Mouse (Mus musculus): ENCODE data around the gene Sys1. TPM values are rescaled to one million over a fixed set of nuclear protein-coding genes. Genes with fewer than 3 reads are reported as not detected.

Sys1 gene
- polyA plus RNA-seq, 1 experiment from 2014 or later = 24.5 TPM

DNA sequence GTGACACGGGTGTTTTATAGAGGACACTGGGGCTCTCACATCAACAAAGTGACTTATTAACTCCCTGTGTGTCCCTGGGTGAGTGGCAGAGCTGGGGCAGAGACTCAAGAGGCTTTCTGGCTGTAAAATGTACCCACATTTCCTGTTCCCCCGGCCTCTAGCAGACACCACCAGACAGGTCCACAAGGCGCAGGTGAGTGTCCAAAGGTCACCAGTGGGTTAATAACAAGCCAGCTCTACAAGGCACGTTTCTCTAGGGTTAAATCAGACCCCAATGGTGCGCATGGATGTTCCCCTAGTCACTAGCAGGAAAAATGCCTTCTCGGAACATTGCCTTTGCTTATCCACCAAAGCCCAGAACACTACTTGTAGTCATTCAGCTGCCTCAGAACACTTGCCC is 19.1 kb upstream of the Sys1 start:
- Histone ChIP-seq H3K4me1 (ENCODE audit: control insufficient read depth, low read depth, low read length) (peaks cover 2% of the 10 kb centered on the region), H3K9ac (ENCODE audit: low read depth, low read length) (no peak overlapping the region), H3K4me2 (ENCODE audit: low read depth, low read length) (peak overlapping the region; percentile 36), H3K9me3 (replicated peaks; ENCODE audit: control insufficient read depth, low read length) (no peaks in the 10 kb centered on the region), H3K27me3 (ENCODE audit: control insufficient read depth, insufficient read depth, low read depth, low read length) (peaks cover 8% of the 10 kb centered on the region), H3K27ac (ENCODE audit: low read length) (peak overlapping the region; percentile 65), H3K4me3 (ENCODE audit: low read depth, low read length) (no peak overlapping the region; the same call in 1 of the 2 replicates), H3K36me3 (ENCODE audit: control insufficient read depth, insufficient read depth) (no peaks in the 10 kb centered on the region)
- ATAC-seq (ENCODE audit: low read depth) = peak; percentile 23; the same call in 1 of the 2 replicates
- WGBS (ENCODE audit: insufficient replicate concordance) = 31% methylated on average over 6 of the region's 6 CpGs

DNA sequence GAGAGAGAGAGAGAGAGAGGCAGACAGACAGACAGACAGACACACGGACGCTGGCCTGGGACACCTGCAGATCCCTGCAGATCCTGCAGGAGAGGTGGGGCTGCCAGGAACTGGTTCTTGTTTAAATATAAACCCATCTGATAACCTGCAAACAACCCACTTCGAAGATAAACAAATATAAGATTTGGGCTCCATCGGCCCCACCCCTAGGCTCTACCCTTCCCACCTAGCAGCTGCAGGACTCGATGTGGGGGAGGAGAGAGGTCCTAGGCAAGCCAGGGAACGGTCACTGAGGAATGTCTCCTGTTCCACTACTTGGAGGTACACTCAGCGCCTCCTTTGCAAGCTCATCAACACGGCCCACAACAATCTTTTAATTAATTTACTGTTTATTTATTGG is 18.5 kb upstream of the Sys1 start:
- Histone ChIP-seq H3K9me3 (replicated peaks; ENCODE audit: control insufficient read depth, low read length) (no peaks in the 10 kb centered on the region), H3K9ac (ENCODE audit: low read depth, low read length) (no peak overlapping the region), H3K27ac (ENCODE audit: low read length) (no peak overlapping the region; the same call in none of the 2 replicates), H3K36me3 (ENCODE audit: control insufficient read depth, insufficient read depth) (no peaks in the 10 kb centered on the region), H3K4me2 (ENCODE audit: low read depth, low read length) (peak overlapping the region; percentile 12; the same call in 1 of the 2 replicates), H3K4me1 (ENCODE audit: control insufficient read depth, low read depth, low read length) (peaks cover 2% of the 10 kb centered on the region; the same call in 1 of the 2 replicates), H3K4me3 (ENCODE audit: low read depth, low read length) (no peak overlapping the region; the same call in 1 of the 2 replicates), H3K27me3 (ENCODE audit: control insufficient read depth, insufficient read depth, low read depth, low read length) (peaks cover 14% of the 10 kb centered on the region)
- WGBS (ENCODE audit: insufficient replicate concordance) = 36% methylated on average over 8 of the region's 8 CpGs
- peak; percentile 33 for ATAC-seq (ENCODE audit: low read depth)

GRCm38 (mm10) chr2:164439001-164439421 is 17.8 kb upstream of the Sys1 start:
- H3K4me1 ChIP-seq (ENCODE audit: control insufficient read depth, low read depth, low read length) = peaks cover 2% of the 10 kb centered on the region; the same call in 1 of the 2 replicates
- 46% methylated on average over 3 of the region's 3 CpGs for WGBS (ENCODE audit: insufficient replicate concordance)
- ATAC-seq (ENCODE audit: low read depth) = no peak
- H3K27ac ChIP-seq (ENCODE audit: low read length) = no peak overlapping the region
- H3K9ac ChIP-seq (ENCODE audit: low read depth, low read length) = no peak overlapping the region
- H3K36me3 ChIP-seq (ENCODE audit: control insufficient read depth, insufficient read depth) = no peaks in the 10 kb centered on the region
- H3K4me2 ChIP-seq (ENCODE audit: low read depth, low read length) = 0 out of 2 replicates have a peak overlapping the region, but pooled peaks have one; percentile 12
- peaks cover 21% of the 10 kb centered on the region for H3K27me3 ChIP-seq (ENCODE audit: control insufficient read depth, insufficient read depth, low read depth, low read length)
- H3K9me3 ChIP-seq (replicated peaks; ENCODE audit: control insufficient read depth, low read length) = no peaks in the 10 kb centered on the region
- H3K4me3 ChIP-seq (ENCODE audit: low read depth, low read length) = no peak overlapping the region

- no peaks in the 10 kb centered on the region for H3K9me3 ChIP-seq (replicated peaks; ENCODE audit: control insufficient read depth, low read length)
- no peaks in the 10 kb centered on the region; the same call in none of the 2 replicates for H3K4me1 ChIP-seq (ENCODE audit: control insufficient read depth, low read depth, low read length)
- no peak overlapping the region for H3K27ac ChIP-seq (ENCODE audit: low read length)
- no peaks in the 10 kb centered on the region for H3K36me3 ChIP-seq (ENCODE audit: control insufficient read depth, insufficient read depth)
- peak overlapping the region; percentile 43; the same call in 1 of the 2 replicates for H3K4me2 ChIP-seq (ENCODE audit: low read depth, low read length)
- no peak for ATAC-seq (ENCODE audit: low read depth)
- WGBS (ENCODE audit: insufficient replicate concordance) = 59% methylated on average over 5 of the region's 5 CpGs
- peaks cover 21% of the 10 kb centered on the region for H3K27me3 ChIP-seq (ENCODE audit: control insufficient read depth, insufficient read depth, low read depth, low read length)
- H3K9ac ChIP-seq (ENCODE audit: low read depth, low read length) = no peak overlapping the region
- H3K4me3 ChIP-seq (ENCODE audit: low read depth, low read length) = peak overlapping the region; percentile 13; the same call in 1 of the 2 replicates
Measured at GRCm38 (mm10) chr2:164440314-164440713, 16.4 kb upstream of the Sys1 start.

- Histone ChIP-seq H3K9me3 (replicated peaks; ENCODE audit: control insufficient read depth, low read length) (no peaks in the 10 kb centered on the region), H3K36me3 (ENCODE audit: control insufficient read depth, insufficient read depth) (no peaks in the 10 kb centered on the region), H3K27ac (ENCODE audit: low read length) (no peak overlapping the region), H3K4me2 (ENCODE audit: low read depth, low read length) (peak overlapping the region; percentile 43), H3K4me1 (ENCODE audit: control insufficient read depth, low read depth, low read length) (no peaks in the 10 kb centered on the region; the same call in none of the 2 replicates), H3K27me3 (ENCODE audit: control insufficient read depth, insufficient read depth, low read depth, low read length) (peaks cover 21% of the 10 kb centered on the region), H3K9ac (ENCODE audit: low read depth, low read length) (peak overlapping the region; percentile 27; the same call in 1 of the 2 replicates), H3K4me3 (ENCODE audit: low read depth, low read length) (peak overlapping the region; percentile 57)
- WGBS (ENCODE audit: insufficient replicate concordance) = 7% methylated on average over 8 of the region's 8 CpGs
- no peak for ATAC-seq (ENCODE audit: low read depth)
Measured at GRCm38 (mm10) chr2:164441155-164441554, 15.6 kb upstream of the Sys1 start.

DNA sequence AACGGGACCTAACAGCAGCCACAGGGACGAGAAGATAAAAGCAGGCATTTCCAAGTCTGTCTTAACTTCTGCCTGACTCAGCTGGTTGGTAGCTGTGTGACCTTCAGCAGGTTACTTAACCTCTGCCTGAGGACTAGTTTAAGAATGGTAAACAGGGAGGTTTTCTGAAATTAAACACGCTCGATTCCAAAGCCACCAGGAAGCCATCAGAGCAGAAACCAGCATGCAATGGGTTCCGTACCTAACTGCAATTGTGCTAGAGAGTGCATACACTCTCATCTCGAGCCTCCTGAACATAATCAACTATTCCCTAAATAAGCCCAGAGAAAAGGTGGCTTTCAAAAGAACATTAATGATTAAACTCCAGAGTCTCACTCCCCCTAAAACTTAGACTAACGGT is 15.0 kb upstream of the Sys1 start:
- H3K36me3 ChIP-seq (ENCODE audit: control insufficient read depth, insufficient read depth) = no peaks in the 10 kb centered on the region
- ATAC-seq (ENCODE audit: low read depth) = no peak
- peak overlapping the region; percentile 54; the same call in 1 of the 2 replicates for H3K9ac ChIP-seq (ENCODE audit: low read depth, low read length)
- peak overlapping the region; percentile 43; the same call in 1 of the 2 replicates for H3K4me2 ChIP-seq (ENCODE audit: low read depth, low read length)
- 21% methylated on average over 7 of the region's 7 CpGs for WGBS (ENCODE audit: insufficient replicate concordance)
- H3K9me3 ChIP-seq (replicated peaks; ENCODE audit: control insufficient read depth, low read length) = no peaks in the 10 kb centered on the region
- peaks cover 21% of the 10 kb centered on the region for H3K27me3 ChIP-seq (ENCODE audit: control insufficient read depth, insufficient read depth, low read depth, low read length)
- no peak overlapping the region for H3K27ac ChIP-seq (ENCODE audit: low read length)
- H3K4me1 ChIP-seq (ENCODE audit: control insufficient read depth, low read depth, low read length) = no peaks in the 10 kb centered on the region; the same call in none of the 2 replicates
- peak overlapping the region; percentile 57 for H3K4me3 ChIP-seq (ENCODE audit: low read depth, low read length)

DNA sequence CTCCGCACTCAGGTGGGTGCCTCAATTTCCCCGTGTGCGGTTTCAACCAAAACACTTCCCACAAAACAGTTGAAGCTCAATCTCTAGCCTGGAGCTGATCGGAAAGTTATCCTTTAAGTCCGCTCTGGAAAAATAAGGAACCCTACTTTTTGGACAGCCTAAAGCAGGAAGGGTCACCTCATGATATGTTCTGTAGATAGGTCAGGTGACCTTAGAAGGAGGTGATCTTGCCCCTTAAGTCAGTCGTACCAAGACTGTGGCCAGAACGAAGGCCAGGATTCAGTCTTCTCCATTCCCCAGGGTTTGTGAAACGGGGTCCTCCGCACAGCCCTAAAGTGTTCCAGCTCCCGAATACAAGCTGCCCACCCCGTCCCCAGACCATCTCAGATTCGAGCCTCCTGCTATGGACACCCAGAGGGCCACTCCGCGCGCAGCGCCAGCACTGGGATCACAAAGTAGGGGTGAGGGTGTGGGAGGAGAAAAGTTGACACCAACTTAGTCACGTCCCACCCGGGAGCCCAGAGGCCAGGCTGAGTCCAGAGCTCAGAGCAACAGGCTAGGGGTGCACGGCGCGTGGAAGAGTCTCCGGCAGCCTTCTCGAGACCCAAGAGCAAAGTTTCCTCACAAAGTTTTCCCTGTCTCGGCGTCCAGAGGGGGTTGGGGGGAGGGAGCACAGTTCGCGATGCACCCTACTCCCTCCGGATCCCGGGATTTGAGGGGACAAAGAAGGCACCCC is 14.3 kb upstream of the Sys1 start:
- whole genome bisulfite sequencing (ENCODE audit: insufficient replicate concordance) = 3% methylated on average over 29 of the region's 29 CpGs
- peak overlapping the region; percentile 18; the same call in 1 of the 2 replicates for H3K27ac ChIP-seq (ENCODE audit: low read length)
- peak; percentile 35 for ATAC-seq (ENCODE audit: low read depth)

DNA sequence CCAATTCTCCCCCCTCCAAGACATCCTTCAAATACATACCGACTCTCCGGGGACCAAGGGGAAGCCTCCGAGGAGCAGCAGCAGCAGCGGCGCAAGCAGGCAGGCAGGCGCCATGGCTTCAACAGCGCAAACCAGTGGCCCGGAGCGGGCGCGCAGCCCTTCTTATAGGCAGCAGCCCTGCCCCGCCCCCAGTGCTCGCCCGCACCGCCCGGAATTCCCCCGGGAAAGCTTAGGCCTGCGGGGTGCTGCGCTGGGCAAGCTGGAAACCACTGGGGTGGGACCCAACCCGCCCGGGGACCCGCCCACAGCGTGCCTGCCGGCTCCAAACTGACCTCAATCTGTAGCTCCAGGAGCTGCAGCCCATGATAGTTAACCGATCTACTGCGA is 13.7 kb upstream of the Sys1 start:
- Histone ChIP-seq H3K27me3 (ENCODE audit: control insufficient read depth, insufficient read depth, low read depth, low read length) (peaks cover 21% of the 10 kb centered on the region), H3K9ac (ENCODE audit: low read depth, low read length) (peak overlapping the region; percentile 54), H3K27ac (ENCODE audit: low read length) (peak overlapping the region; percentile 18; the same call in 1 of the 2 replicates), H3K36me3 (ENCODE audit: control insufficient read depth, insufficient read depth) (no peaks in the 10 kb centered on the region), H3K4me2 (ENCODE audit: low read depth, low read length) (peak overlapping the region; percentile 52), H3K4me1 (ENCODE audit: control insufficient read depth, low read depth, low read length) (no peaks in the 10 kb centered on the region; the same call in none of the 2 replicates), H3K9me3 (replicated peaks; ENCODE audit: control insufficient read depth, low read length) (no peaks in the 10 kb centered on the region), H3K4me3 (ENCODE audit: low read depth, low read length) (peak overlapping the region; percentile 57)
- WGBS (ENCODE audit: insufficient replicate concordance) = 1% methylated on average over 22 of the region's 26 CpGs
- ATAC-seq (ENCODE audit: low read depth) = peak; percentile 87

More for the DNA sequence above, 14.3 kb upstream of the Sys1 start:
- H3K9ac ChIP-seq (ENCODE audit: low read depth, low read length) = peak overlapping the region; percentile 54
- H3K4me1 ChIP-seq (ENCODE audit: control insufficient read depth, low read depth, low read length) = no peaks in the 10 kb centered on the region; the same call in none of the 2 replicates
- H3K27me3 ChIP-seq (ENCODE audit: control insufficient read depth, insufficient read depth, low read depth, low read length) = peaks cover 21% of the 10 kb centered on the region
- peak overlapping the region; percentile 57 for H3K4me3 ChIP-seq (ENCODE audit: low read depth, low read length)
- H3K9me3 ChIP-seq (replicated peaks; ENCODE audit: control insufficient read depth, low read length) = no peaks in the 10 kb centered on the region
- peak overlapping the region; percentile 52; the same call in 1 of the 2 replicates for H3K4me2 ChIP-seq (ENCODE audit: low read depth, low read length)
- no peaks in the 10 kb centered on the region for H3K36me3 ChIP-seq (ENCODE audit: control insufficient read depth, insufficient read depth)
